Mouse (Mus musculus): ENCODE data around the gene Sly. TPM values are rescaled to one million over a fixed set of nuclear protein-coding genes. Genes with fewer than 3 reads are reported as not detected.
"Not testable (repeated sequence)": the region's sequence is repeated elsewhere in the genome, so short reads cannot be mapped to it uniquely, and the experiment has no call there.

Gene Sly
- total RNA-seq (2014; fragmentation: Nextera tagmentation), result not detected in 2 replicates
- total RNA-seq (2017), result not detected in 2 replicates

DNA sequence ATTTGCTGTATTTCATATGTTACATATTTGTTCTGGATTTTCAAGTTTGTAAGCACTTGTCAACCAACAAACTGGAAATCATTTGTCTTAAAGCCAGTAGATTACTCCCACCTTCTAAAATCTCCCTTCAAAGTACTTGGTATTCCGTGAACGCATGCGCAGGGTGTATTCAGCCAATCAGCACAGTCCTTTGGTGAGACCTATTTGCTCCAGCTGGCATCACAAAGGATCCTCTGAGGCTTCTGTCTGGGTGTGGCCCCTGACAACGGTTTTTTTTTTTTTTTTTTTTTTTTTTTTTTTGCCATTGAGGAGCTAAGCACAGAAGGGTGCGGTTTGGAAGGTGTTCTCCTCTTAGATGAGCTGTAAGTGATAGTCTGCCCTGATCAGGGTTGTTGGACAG lies at the start of gene Sly:
TSS of gene Sly (plus strand) at position 301 of the 400 bp plus-strand sequence.
- ATAC-seq (replicated peaks; ENCODE audit: poor library complexity, severe bottlenecking), result not testable (repeated sequence)
